Mouse (Mus musculus): ENCODE results near the gene Ttk.

The Ttk gene

GRCm38 (mm10) chr9:83893767-83894330 lies 59.4 kb downstream of the Ttk start:
- no peak for DNase-seq (ENCODE audit: low spot score in 2 of 2)

GRCm38 (mm10) chr9:83902086-83902485 lies 67.6 kb downstream of the Ttk start:
- DNase-seq (ENCODE audit: low spot score in 2 of 2) = no peak

- DNase-seq (ENCODE audit: low spot score in 2 of 2) = no peak
Observed at GRCm38 (mm10) chr9:83905820-83906219, 71.3 kb downstream of the Ttk start.

- DNase-seq (ENCODE audit: low spot score in 2 of 2) = no peak
Observed at GRCm38 (mm10) chr9:83907017-83907416, 72.5 kb downstream of the Ttk start.

- DNase-seq (ENCODE audit: low spot score in 2 of 2) = no peak
Observed at GRCm38 (mm10) chr9:83909836-83910235, 75.3 kb downstream of the Ttk start.

DNA sequence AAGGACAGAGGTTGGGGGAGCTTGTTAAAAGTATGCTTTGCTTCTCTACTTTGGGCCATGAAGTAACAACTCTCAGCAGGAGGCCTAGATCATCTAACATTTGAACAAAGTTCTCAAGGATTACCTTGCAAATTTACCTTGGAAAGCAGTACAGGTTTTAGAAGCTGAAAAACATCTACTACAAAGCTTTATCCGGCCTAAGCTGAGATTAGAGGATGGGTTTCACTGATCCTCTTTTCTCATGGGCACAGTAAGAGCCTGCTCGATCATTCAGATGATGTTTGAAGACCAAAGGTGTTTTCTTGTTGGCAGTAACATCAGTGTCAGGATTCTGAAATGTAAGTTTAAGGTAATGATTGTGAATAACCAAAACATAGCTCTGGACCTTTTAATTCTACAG lies 76.4 kb downstream of the Ttk start:
- no peak for DNase-seq (ENCODE audit: low spot score in 2 of 2)
